Mouse (Mus musculus) G1E (cell line): Measurements from ENCODE around the gene Ddx25. TPM values are rescaled to one million over a fixed set of nuclear protein-coding genes. Genes with fewer than 3 reads are reported as not detected.

Experiments used
- ATAC-seq: 2 replicates; pipeline ENCODE4 v1.8.0; 2016; ENCODE audit warnings: mild to moderate bottlenecking; ENCODE audit not compliant: insufficient number of reproducible peaks, poor library complexity, low FRiP score, severe bottlenecking; ENCODE audit errors: extremely low read depth
- DNase-seq: peaks from one replicate; pipeline ENCODE4 v3.0.0; 2012; ENCODE audit warnings: low spot score
- H3K27me3 ChIP-seq: 2 replicates; pipeline ENCODE4 v1.6.1; 2012; ENCODE audit warnings: mild to moderate bottlenecking, low read length, inconsistent platforms; ENCODE audit not compliant: insufficient read depth
- H3K36me3 ChIP-seq: replicated peaks from 2 replicates; pipeline ENCODE3; 2012; ENCODE audit warnings: mild to moderate bottlenecking, inconsistent platforms
- H3K4me1 ChIP-seq: 2 replicates; pipeline ENCODE4 v1.6.1; 2012; ENCODE audit warnings: low read depth, low read length, inconsistent platforms, mixed read lengths; ENCODE audit not compliant: insufficient read depth
- H3K4me3 ChIP-seq: 2 replicates; pipeline ENCODE4 v1.5.1; 2012; ENCODE audit warnings: low read depth, mild to moderate bottlenecking, inconsistent platforms, low read length, moderate library complexity, mixed read lengths
- H3K9me3 ChIP-seq: replicated peaks from 2 replicates; pipeline ENCODE4 v1.6.1; 2012; ENCODE audit warnings: inconsistent platforms
- CTCF ChIP-seq: IDR thresholded peaks from 2 replicates; pipeline ENCODE4 v1.5.1; 2012; ENCODE audit warnings: low read depth, low read length, inconsistent platforms, mixed read lengths
- GATA1 ChIP-seq: IDR thresholded peaks from 2 replicates; pipeline ENCODE4 v1.6.1; 2012; ENCODE audit warnings: borderline replicate concordance, low read length, inconsistent platforms, mixed read lengths
- GATA2 ChIP-seq: IDR thresholded peaks from 2 replicates; pipeline ENCODE4 v1.6.1; 2012; ENCODE audit warnings: low read depth, low read length, inconsistent platforms, borderline replicate concordance
- POLR2AphosphoS5 ChIP-seq: IDR thresholded peaks from 2 replicates; pipeline ENCODE4 v1.6.1; 2012; ENCODE audit warnings: low read depth, low read length, inconsistent platforms; ENCODE audit not compliant: insufficient replicate concordance
- TAL1 ChIP-seq: conservative IDR thresholded peaks from 2 replicates; pipeline ENCODE4 v1.6.1; 2012; ENCODE audit warnings: low read depth, low read length, inconsistent platforms, mixed read lengths
- polyA plus RNA-seq: library from polyadenylated mRNA; stranded (reverse); fragments of >175 nt; gene quantifications from 2 replicates; pipeline ENCODE4 v1.2.3, GENCODE M21; 2012
- total RNA-seq, 2 experiments: library from RNA; stranded (forward) in 1 of 2; stranded (reverse) in 1 of 2; fragments of 200-1000 nt in 1 of 2; fragments of >200 nt in 1 of 2; fragmentation: Nextera tagmentation in 1 of 2; gene quantifications; 2 replicates each; pipeline ENCODE4 v1.2.3; 2014 to 2017

Ddx25 gene
- total and polyA plus RNA-seq, 3 experiments: 0.01 to 0.27 TPM; not detected in 1

DNA sequence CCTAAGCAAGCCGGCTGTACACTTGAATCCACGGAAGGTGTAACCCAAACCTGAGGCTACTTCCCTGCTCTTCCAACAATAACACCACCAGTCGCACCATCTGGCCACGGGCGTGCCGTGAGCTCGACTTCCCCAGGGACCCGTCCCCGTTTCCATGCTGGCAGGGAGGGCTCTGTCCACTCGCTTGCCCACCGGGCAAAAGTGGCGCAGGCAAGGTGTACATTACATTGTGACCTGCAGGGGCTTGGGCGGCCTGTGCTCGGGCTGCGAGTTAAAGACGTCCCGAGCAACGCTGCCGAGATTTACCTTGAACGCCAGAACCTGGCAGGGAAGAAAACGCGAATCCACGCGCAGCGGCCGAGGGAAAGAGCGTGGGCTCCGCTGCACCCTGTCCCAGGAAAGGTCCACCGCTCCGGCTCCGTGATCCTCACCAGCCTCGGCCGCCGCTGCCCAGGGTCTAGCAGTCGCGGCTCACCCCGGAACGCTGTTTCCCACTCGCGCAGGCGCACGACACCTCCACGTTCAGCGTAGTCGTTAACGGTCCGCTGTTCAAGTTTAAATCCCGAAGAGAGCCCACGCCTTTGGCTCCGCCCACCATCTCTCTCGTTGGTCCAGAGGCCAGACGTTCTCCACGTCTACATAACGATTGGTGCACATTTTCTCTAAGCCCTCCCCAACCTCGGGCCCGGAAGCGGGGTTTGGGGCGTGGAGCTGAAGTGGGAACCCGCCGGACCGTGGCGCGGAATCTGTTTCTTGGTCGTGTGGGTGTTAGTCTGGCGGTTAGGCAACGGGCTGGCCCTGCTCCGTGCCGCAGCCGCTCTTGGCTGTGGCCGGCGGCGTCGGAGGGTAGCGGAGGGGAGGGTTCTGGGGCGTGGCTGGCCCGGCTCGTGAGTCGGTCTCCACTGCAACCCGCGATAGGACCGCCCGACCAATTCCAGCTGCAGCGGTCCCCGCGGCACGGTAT, 11.5 kb upstream of the Ddx25 start, which contains the start of the genes Pate2 and Hyls1:
Gene Pate2, plus strand, starts transcription at position 714 of the 964 bp plus-strand sequence.
Gene Hyls1, minus strand, starts transcription at position 828 of the 964 bp plus-strand sequence.
- Histone ChIP-seq H3K9me3 (no peaks in the 10 kb centered on the region), H3K4me3 (peak within 1 kb of the TSS; percentile 93), H3K36me3 (peaks cover 36% of the 10 kb centered on the region), H3K27me3 (no peaks in the 10 kb centered on the region), H3K4me1 (peaks cover 18% of the 10 kb centered on the region; the same call in 1 of the 2 replicates)
- ATAC-seq (peak; percentile 97), DNase-seq (peak; percentile 95)
- no peak for TF ChIP-seq GATA1
- no peak for TF ChIP-seq GATA2
- peak; percentile 56; the same call in 1 of the 2 replicates for TF ChIP-seq POLR2AphosphoS5

DNA sequence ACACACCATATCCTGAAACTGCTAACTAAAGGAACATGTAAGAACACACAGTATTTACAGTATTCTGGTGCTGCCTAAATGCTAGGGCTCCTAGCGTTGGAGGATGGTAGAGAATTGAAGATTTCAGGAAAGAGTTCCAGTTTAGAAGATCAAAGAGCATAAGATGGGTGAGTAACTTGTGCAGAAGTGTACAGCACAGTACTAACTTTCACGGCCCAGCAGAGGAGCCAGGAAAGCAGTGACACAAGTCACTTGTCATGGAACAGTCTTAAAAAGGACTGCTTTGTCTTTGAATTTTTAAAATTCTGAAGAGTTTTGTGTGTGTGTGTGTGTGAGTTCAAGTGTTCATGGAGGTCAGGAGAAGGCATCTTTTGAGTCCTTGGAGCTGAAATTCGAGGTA, 9.7 kb upstream of the Ddx25 start:
- TF ChIP-seq GATA1 (no peak), TAL1 (no peak), POLR2AphosphoS5 (no peak), CTCF (no peak), GATA2 (no peak)
- no peak for ATAC-seq
- no peak for DNase-seq
- no peaks in the 10 kb centered on the region for H3K9me3 ChIP-seq
- no peak overlapping the region for H3K4me3 ChIP-seq
- peaks cover 21% of the 10 kb centered on the region; the same call in 1 of the 2 replicates for H3K4me1 ChIP-seq
- peaks cover 48% of the 10 kb centered on the region for H3K36me3 ChIP-seq
- H3K27me3 ChIP-seq: no peaks in the 10 kb centered on the region

DNA sequence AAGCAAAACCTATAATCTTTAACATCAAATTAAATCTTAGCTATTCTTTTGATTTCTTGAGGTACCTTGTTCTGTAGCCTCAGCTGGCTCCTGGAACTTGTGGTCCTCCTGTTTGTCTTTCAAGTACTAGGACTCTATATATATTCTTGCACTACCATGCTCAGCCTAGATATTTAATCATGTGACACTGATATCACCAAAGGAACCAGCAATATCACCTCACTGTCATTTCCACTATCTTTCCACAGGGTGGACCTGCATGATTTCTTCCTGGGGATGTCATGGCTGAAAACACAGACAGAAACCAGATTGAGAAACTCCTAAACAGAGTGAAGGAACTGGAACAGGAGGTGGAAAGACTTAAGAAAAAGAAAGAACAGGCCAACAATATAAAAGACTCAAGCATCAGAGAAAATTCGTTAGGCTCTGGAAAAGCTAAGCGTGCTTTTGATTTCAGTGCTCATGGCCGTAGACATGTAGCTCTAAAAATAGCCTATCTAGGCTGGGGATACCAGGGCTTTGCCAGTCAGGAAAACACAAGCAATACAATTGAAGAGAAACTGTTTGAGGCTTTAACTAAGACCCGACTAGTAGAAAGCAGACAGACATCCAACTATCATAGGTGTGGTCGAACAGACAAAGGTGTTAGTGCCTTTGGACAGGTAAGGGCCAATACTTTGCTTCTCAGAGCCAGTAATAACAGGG, 6.4 kb upstream of the Ddx25 start:
- DNase-seq: no peak
- ATAC-seq: no peak
- TF ChIP-seq GATA2: no peak
- Histone ChIP-seq H3K36me3 (peaks cover 61% of the 10 kb centered on the region), H3K4me3 (no peak overlapping the region), H3K9me3 (no peaks in the 10 kb centered on the region), H3K27me3 (no peaks in the 10 kb centered on the region), H3K4me1 (peaks cover 34% of the 10 kb centered on the region)

DNA sequence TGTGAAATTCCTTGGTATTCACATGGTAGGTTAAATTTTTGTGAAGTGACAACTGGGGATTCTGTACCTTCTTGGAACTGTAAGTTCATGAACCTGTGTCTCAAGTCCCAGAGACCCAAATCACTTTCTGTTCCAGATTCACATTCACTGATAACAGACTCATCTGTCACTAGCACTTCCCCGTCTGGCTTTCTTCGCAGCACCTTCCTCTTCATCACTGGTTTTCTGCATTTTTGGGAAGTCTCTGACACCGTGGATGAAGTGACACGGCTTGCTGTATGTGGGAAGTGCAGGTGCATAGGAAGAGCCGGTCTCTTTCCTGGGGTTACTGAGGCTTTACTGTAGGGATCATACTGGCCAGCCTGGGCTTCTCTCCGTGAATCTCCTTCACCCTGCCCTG, 3.3 kb upstream of the Ddx25 start:
- ATAC-seq: no peak
- peaks cover 13% of the 10 kb centered on the region for H3K27me3 ChIP-seq
- TF ChIP-seq CTCF: no peak
- TF ChIP-seq GATA1: no peak
- TF ChIP-seq GATA2: no peak
- TF ChIP-seq TAL1: no peak
- no peak for TF ChIP-seq POLR2AphosphoS5
- H3K4me3 ChIP-seq: no peak overlapping the region
- H3K4me1 ChIP-seq: peaks cover 34% of the 10 kb centered on the region
- peaks cover 43% of the 10 kb centered on the region for H3K36me3 ChIP-seq
- no peaks in the 10 kb centered on the region for H3K9me3 ChIP-seq
- DNase-seq: no peak

DNA sequence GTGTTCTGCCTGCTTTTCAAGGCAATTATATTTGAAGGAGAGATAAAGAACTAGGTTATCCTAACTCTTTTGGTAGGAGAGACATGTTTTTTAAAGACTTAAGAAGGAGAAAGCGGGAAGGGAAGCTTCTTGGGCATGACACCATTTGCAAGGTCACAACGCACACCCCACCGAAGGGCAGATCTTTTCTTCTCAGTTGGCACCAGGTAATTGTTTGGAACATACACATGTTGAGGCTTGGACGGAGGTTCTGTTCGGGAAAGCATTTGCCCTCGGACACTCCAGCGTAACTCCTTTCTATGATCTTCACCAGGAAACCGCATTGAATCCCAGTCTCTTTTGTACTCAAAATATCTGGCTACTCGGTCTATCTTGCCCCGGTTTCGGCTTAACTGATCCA, 2.7 kb upstream of the Ddx25 start:
- Histone ChIP-seq H3K27me3 (peaks cover 15% of the 10 kb centered on the region), H3K36me3 (peaks cover 38% of the 10 kb centered on the region), H3K4me1 (peaks cover 31% of the 10 kb centered on the region), H3K9me3 (no peaks in the 10 kb centered on the region), H3K4me3 (no peak overlapping the region)
- ATAC-seq (no peak), DNase-seq (no peak)
- TF ChIP-seq GATA1 (no peak), POLR2AphosphoS5 (no peak), GATA2 (no peak), TAL1 (no peak), CTCF (no peak)

DNA sequence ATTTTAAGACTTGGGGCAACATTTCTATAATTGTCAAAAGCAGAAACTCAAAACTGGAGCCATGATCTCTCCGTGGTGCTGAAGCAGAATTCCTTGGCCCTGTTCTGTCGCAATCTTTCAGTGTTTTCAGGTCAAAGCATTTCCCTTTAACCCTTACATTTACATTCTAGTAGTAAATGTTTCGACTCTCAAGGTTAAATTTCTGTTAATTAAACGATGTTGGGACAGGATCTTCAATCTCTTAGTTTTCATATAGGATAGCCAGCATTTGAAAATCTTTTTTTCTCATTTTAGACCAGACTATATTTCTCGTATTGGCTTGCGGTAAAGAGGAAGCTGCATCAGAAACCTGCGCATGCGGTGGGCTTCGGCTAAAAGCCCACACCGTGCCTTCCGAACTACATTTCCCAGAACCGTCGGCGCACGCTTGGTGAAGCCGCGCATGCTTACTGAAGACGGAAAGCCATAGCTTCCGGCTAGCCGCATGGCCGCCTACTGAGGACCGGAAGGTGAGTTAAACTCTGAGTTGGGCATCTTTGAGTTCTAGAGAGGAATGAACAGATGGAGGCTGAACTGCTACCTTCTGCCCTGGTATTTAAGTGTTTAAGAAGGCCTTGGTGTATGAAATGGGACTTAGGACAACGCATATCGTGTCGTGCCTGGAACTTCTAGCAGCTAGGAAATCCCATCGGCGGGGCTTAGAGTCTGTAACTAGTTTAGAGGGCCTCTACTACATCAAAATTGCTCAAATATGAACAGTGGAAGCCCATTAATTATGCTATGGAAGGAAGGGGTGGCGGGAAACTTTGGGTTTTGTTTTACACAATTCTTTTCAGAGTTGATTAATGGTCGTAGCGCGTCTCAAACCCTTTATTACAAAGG, 922 bp upstream of the Ddx25 start:
- ATAC-seq: peak; percentile 93
- Histone ChIP-seq H3K36me3 (peaks cover 21% of the 10 kb centered on the region), H3K9me3 (no peaks in the 10 kb centered on the region), H3K4me1 (peaks cover 25% of the 10 kb centered on the region), H3K27me3 (peaks cover 22% of the 10 kb centered on the region), H3K4me3 (peak overlapping the region; percentile 73)
- TF ChIP-seq TAL1 (no peak), GATA2 (no peak), GATA1 (no peak), CTCF (no peak), POLR2AphosphoS5 (no peak)
- peak; percentile 80 for DNase-seq
